Mouse (Mus musculus) frontal cortex, postnatal 25 days (tissue): ENCODE results near the gene Actr1b.
"Not testable (repeated sequence)": the region's sequence is repeated elsewhere in the genome, so short reads cannot be mapped to it uniquely, and the experiment has no call there.

Experiments
- DNase-seq, 2 experiments: peaks; one replicate each; pipeline ENCODE4 v3.0.0; 2022; ENCODE audit warnings: low spot score in 2 of 2

Gene Actr1b

GRCm38 (mm10) chr1:36697030-36697429, 17.2 kb downstream of the Actr1b start:
- no peak for DNase-seq

- no peak for DNase-seq
Measured at GRCm38 (mm10) chr1:36696411-36696810, 17.8 kb downstream of the Actr1b start.

- no peak for DNase-seq
Measured at GRCm38 (mm10) chr1:36694871-36695270, 19.4 kb downstream of the Actr1b start.

- DNase-seq = peak; percentile 88 to 89
Measured at GRCm38 (mm10) chr1:36691271-36692155, 22.7 kb downstream of the Actr1b start, which contains the start of gene Cox5b. Gene Cox5b (plus strand): TSS chr1:36691449.

- DNase-seq = no peak
Measured at GRCm38 (mm10) chr1:36690671-36691235, 23.5 kb downstream of the Actr1b start.

GRCm38 (mm10) chr1:36683810-36684467, 30.3 kb downstream of the Actr1b start:
- peak; percentile 55 to 66 for DNase-seq

- DNase-seq = no peak
Measured at GRCm38 (mm10) chr1:36682620-36683355, 31.4 kb downstream of the Actr1b start, which contains the start of gene Fam178b. Gene Fam178b (minus strand): TSS chr1:36683183.

- DNase-seq = no peak
Measured at GRCm38 (mm10) chr1:36680893-36681292, 33.3 kb downstream of the Actr1b start.

GRCm38 (mm10) chr1:36674936-36675335, 39.3 kb downstream of the Actr1b start:
- DNase-seq = no peak

GRCm38 (mm10) chr1:36672648-36673350, 41.4 kb downstream of the Actr1b start:
- no peak for DNase-seq

- DNase-seq = no peak
Measured at GRCm38 (mm10) chr1:36671260-36671659, 43.0 kb downstream of the Actr1b start.

GRCm38 (mm10) chr1:36670256-36670655, 44.0 kb downstream of the Actr1b start:
- no peak for DNase-seq

GRCm38 (mm10) chr1:36668007-36668406, 46.2 kb downstream of the Actr1b start:
- not testable (repeated sequence) for DNase-seq

GRCm38 (mm10) chr1:36665934-36666333, 48.3 kb downstream of the Actr1b start:
- DNase-seq = no peak

- DNase-seq = no peak
Measured at GRCm38 (mm10) chr1:36665165-36665723, 49.0 kb downstream of the Actr1b start.

GRCm38 (mm10) chr1:36664457-36664856, 49.8 kb downstream of the Actr1b start:
- DNase-seq = no peak

GRCm38 (mm10) chr1:36658621-36659399, 55.4 kb downstream of the Actr1b start:
- no peak for DNase-seq

- no peak for DNase-seq
Measured at GRCm38 (mm10) chr1:36657658-36658415, 56.4 kb downstream of the Actr1b start.

- no peak for DNase-seq
Measured at GRCm38 (mm10) chr1:36656233-36656632, 58.0 kb downstream of the Actr1b start.
